Mouse (Mus musculus) liver, adult 10 weeks (tissue): Measurements from ENCODE around the gene Chat. TPM values are rescaled to one million over a fixed set of nuclear protein-coding genes. Genes with fewer than 3 reads are reported as not detected.

ENCODE experiments used
- polyA plus RNA-seq: library from polyadenylated mRNA; stranded (reverse); fragments of 350-450 nt; fragmentation: Illumina TruSeq; extraction: RNeasy Lipid Tissue Mini Kit (QIAGEN cat#74804); gene quantifications from one replicate; pipeline ENCODE4 v1.2.3, GENCODE M21; 2014; ENCODE audit warnings: low read depth, low replicate concordance

The Chat gene
- polyA plus RNA-seq = not detected

DNA sequence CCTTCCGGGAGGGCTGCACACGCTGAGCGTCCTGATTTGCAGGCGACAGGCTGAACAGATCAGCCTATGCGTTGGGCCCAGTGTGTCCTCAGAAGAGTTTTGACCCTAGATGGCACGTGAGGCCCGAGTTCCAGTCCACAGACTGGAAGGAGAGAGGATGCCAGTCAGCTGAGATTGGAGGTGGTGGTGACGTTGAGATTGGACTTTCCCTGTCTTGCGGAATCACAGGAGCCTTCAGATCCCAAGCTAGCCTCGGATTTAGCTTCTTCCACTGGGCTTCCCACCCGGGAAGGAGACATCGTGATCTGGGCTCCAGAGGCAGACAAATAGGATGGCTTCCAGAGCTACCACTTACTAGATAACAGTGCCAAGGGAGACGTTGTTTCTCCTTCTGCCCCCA is at the start of gene Chat:
TSS of gene Chat (minus strand) at position 101 of the 400 bp plus-strand sequence.

DNA sequence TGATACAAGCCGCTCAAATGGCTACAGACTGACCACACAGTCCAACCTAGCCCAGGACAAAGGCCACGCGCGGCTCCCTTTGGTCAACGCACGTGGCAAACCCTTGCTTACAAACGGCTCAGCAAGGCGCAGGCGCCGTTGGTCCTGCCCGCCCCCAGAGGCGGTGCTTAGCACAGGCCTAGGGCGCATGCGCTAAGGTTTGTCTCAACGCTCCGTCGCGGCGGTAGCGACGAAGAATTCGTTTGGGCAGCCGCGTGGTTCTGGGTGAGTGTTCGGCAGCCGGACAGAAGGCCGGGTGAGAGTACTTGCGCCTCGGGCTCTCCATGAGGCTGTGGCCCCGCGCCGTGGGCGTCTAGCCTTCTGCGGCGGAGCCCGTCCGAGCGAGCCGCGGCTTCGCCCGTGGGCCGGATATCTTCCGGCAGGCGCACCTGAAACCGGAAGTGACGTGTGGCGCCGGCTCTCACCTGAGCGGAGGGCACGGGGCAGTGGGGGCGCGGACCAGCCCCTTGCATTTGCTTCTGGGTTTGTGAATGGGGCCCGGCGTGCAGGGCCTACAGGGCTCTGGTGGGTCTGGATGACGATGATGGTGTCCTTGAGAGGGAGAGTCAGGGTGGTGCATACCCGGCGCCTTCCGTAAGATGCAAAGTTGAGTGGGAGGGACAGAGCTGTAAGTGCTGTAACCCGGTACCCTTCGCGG is 47.7 kb upstream of the Chat start, which contains the start of gene Ercc6:
TSS of gene Ercc6 (plus strand) at position 186 of the 697 bp plus-strand sequence.

DNA sequence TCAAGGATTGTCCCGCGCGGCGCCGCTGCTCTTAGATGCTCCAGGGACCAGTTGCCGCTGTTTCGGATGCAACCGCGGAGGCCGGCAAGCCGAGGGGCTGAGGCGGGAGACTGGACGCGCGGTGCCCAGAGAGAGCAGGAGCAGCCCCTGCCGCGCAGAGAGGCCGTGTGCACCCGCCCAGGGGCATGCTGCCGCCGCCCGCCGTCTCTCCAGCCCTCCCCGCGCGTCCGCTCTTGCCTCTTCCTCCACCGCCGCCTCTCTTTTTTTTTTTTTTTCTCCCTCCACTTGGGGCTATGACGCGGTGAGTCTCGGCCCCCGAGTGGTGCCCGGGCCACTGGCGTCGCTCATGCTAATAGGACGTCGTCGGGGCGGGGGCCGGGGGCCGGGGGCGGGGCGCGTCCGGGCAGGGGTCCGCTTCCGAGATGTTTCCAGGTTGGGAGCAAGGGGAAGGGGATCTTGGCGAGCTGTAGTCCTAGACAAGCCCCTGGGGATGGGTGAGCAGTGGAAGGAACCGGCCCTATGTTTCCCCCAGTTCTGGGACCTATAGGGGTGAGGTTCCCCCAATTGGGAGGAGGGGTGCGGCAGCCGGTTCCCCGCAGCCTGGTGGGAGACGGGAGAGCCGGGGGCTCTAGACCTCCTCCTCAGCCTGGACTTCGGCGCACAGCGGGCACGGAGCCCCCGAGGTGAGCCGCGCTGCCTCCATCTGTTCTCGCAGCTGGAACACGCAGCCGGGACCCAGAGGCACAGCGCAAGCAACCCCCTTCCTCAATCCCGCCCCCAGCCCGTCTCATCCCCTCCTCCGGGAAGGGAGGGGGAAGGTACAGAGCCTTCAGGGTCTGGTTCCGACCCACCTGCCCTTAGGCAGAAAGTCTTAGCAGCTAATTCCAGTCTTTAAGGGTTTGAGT is 936 bp downstream of the Chat start, which contains the start of gene Slc18a3:
TSS of gene Slc18a3 (minus strand) at position 250 of the 905 bp plus-strand sequence.

DNA sequence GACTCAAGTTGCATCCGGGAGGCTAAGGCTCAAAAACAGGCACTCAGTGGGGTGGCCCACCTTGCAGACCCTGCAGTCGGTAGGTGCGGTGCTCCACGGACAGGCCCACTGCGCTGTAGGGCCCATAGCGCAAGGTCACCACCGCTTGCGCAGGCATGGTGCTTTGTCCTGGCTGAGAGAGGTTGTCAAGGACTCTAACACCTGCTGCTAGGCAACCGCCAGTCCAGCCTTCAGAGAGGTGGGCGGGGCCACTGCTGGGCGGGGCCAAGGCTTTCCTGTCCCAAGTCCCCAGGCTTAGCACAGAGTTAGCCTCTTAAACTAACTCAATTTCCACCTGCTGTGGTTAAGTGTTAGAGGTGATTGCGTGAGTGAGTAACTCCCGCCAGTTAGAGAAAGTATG is 77.6 kb downstream of the Chat start, which contains the start of gene 1700024G13Rik:
TSS of gene 1700024G13Rik (minus strand) at position 196 of the 400 bp plus-strand sequence.

Other genes starting within 250 kb of the Chat start
- gene Ogdhl, start 144.0 kb downstream of the Chat start, polyA plus RNA-seq = not detected
- gene 1700024G13Rik, start 77.6 kb downstream of the Chat start, polyA plus RNA-seq = not detected
- gene Slc18a3, start 1.1 kb downstream of the Chat start, polyA plus RNA-seq = not detected
- gene Ercc6, start 47.5 kb upstream of the Chat start, polyA plus RNA-seq = 4.1 TPM
- not detected for gene Prrxl1, start 133.4 kb upstream of the Chat start, polyA plus RNA-seq
- not detected for gene 3425401B19Rik, start 219.3 kb upstream of the Chat start, polyA plus RNA-seq